Mouse (Mus musculus): ENCODE measurements around the gene Gm17655. TPM values are rescaled to one million over a fixed set of nuclear protein-coding genes. Genes with fewer than 3 reads are reported as not detected.
"Not testable (repeated sequence)": the region's sequence is repeated elsewhere in the genome, so short reads cannot be mapped to it uniquely, and the experiment has no call there.

Gm17655 gene
- total RNA-seq, 2 experiments from 2014 or later: 8.9 to 10.3 TPM

GRCm38 (mm10) chr5:110091546-110091945, 19.2 kb upstream of the Gm17655 start:
- DNase-seq (ENCODE audit: low spot score in 2 of 2): no peak

DNA sequence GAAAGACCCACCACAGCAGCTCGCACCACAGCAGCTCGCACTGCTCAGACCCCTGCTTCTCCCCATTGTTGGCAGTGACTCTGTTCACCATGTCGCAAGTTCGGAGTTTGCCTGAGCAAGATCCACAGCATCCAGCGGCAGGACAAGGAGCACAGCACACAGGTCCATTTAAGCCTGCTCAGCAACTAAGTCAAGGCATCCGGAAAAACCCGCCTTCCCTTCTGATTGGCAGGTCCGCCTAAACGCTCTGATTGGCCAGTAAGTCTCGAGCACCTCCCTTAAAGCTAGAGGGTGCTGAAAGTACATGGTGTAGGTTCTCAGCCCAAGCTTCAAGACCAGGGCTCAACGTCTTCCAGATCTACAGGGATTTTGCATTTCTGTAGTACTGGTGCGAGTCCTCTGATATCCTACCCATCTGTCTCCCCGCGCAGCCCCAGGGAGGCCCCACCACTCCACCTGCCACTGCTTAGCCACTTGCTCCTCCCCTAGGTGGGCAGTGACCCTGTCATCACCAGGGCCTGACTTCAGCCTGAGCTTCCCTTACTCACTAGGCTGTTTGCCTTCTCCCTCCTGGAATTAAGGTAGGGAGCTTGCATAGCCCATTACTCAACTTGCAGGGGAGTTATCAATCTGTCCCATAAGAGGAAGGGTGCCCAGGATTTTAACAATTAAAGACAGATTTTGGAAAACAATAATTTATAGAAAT, 14.0 kb upstream of the Gm17655 start:
- DNase-seq (ENCODE audit: low spot score in 2 of 2): no peak

DNA sequence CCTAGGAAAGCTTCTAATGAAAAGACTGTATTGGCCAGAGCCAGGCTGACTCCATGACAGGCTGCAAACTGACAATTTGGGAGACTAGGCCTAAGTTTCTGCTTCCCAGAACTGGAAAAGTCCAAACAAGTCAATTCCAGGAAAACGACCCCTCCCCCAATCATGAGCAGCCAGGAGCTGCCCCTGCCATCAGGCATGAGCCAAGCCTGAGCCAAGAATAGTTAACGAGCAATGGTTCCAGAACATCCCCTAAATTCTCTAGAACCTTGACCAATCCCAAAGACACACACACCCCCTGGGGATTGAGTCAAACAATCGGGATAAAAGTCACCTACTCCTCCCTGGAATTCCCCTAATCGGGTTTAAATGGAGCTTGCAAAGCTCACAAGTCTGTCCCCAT, 10.6 kb upstream of the Gm17655 start:
- no peak for DNase-seq (ENCODE audit: low spot score in 2 of 2)

GRCm38 (mm10) chr5:110057637-110058408, 14.5 kb downstream of the Gm17655 start:
- DNase-seq (ENCODE audit: low spot score in 2 of 2): peak; percentile 76 to 84

- peak; percentile 78 to 81 for DNase-seq (ENCODE audit: low spot score in 2 of 2)
Observed at GRCm38 (mm10) chr5:110023694-110024427, 48.5 kb downstream of the Gm17655 start.

DNA sequence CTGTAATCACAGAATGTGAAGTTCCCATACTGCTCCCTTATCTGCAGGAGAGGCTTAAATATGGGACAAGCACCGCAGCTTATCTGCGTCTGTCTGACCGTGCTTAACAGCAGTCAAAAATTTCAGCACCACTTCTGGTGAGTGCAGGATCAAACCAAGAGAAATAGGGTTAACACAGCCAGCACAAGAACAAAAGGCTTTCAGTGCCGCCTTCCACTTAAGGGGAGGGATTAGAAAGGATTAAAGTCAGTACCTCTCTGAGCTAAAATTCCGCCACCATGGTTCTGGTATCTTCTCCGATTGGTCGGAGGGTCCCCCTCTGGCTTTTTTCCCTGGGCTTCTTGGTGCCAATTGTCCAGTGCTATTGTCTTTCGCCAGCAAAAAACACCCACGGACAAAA, 49.0 kb downstream of the Gm17655 start:
- peak in 1 of 2 experiments; percentile 10 for DNase-seq (ENCODE audit: low spot score in 2 of 2)

GRCm38 (mm10) chr5:110015775-110016174, 56.5 kb downstream of the Gm17655 start:
- not testable (repeated sequence) for DNase-seq (ENCODE audit: low spot score in 2 of 2)

Other genes starting within 250 kb of the Gm17655 start
- gene Gm15446, start 149.1 kb downstream of the Gm17655 start, total RNA-seq (2021): 10 to 100 TPM; 37.9 to 45.4 TPM
- gene Zfp932, start 76.0 kb downstream of the Gm17655 start, total RNA-seq (2021): 10 to 100 TPM; 52.4 to 62.0 TPM
- gene Gm35315, start 21.9 kb upstream of the Gm17655 start, total RNA-seq (2021): under 1 TPM; 0.73 to 0.89 TPM
- 1 to 10 TPM; 3.3 to 4.6 TPM for gene Plcxd1, start 27.5 kb upstream of the Gm17655 start, total RNA-seq (2021)
- 10 to 100 TPM; 83.7 to 98.9 TPM for gene Gtpbp6, start 35.7 kb upstream of the Gm17655 start, total RNA-seq (2021)
- 10 to 100 TPM; 16.1 to 16.8 TPM for gene Zfp605, start 37.6 kb upstream of the Gm17655 start, total RNA-seq (2021)
- gene Chfr, start 63.3 kb upstream of the Gm17655 start, total RNA-seq (2021): 10 to 100 TPM; 74.0 to 76.0 TPM
- gene Golga3, start 104.2 kb upstream of the Gm17655 start, total RNA-seq (2021): 10 to 100 TPM; 43.7 to 47.6 TPM
- gene Ankle2, start 158.5 kb upstream of the Gm17655 start, total RNA-seq (2021): 10 to 100 TPM; 32.0 to 40.6 TPM
- 10 to 100 TPM; 66.2 to 73.7 TPM for gene Pgam5, start 197.4 kb upstream of the Gm17655 start, total RNA-seq (2021)
- 1 to 10 TPM; 8.5 to 9.5 TPM for gene Pxmp2, start 213.7 kb upstream of the Gm17655 start, total RNA-seq (2021)
- 1 to 10 TPM; 4.8 to 7.6 TPM for gene Pole, start 213.8 kb upstream of the Gm17655 start, total RNA-seq (2021)

All from layer of hippocampus, postnatal 10 days (tissue).